Mouse (Mus musculus) testis, adult 2 months (tissue): ENCODE data around the gene 6430548M08Rik.

Experiments used
- CTCF ChIP-seq: fragments of 200-500 bp; IDR thresholded peaks from 2 replicates; pipeline ENCODE4 v1.5.1; 2012; ENCODE audit warnings: low read depth, mild to moderate bottlenecking, inconsistent platforms, low read length, moderate library complexity; ENCODE audit not compliant: control insufficient read depth, insufficient read depth, insufficient replicate concordance
- POLR2A ChIP-seq: fragments of 200-500 bp; IDR thresholded peaks from 2 replicates; pipeline ENCODE4 v1.6.1; 2012; ENCODE audit warnings: low read depth, mild to moderate bottlenecking, inconsistent platforms, low read length, moderate library complexity; ENCODE audit not compliant: control insufficient read depth

DNA sequence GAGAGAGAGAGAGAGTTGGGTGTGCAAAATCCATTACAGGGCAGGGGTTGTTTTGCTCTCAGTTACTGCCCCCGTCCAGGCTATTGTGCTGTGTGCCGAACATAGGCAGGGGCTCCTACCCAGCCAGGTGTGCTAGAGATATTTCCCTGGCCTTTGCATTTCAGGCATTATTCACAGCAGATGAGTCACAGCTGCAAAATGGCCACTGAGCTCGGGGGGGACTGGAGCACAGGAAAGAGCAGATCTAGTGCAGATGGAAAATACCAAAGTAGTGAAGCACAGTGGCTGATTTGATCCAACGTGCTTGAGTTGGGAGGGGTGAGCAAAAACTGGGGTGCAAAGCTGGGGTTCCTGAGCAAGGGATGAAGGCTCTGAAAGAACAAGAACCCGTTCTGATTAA, 7.0 kb downstream of the 6430548M08Rik start:
- TF ChIP-seq CTCF: no peak
- no peak for TF ChIP-seq POLR2A
